Comparison of ENCODE assay signal across 10 mouse cellular contexts in genomic region chr16:42255693-42256092, GRCm38 (mm10).
DNase-seq lines count a peak whose midpoint lies in the region; ATAC-seq lines count a peak whose summit lies in the region.
"Had no signal": no experiment of that assay in that cellular context is flagged by ENCODE, and none has a peak within 500 bp of the region (broad histone marks: within the 10 kb centered on the region; RNA-seq: fewer than 3 reads in every experiment).

No protein-coding gene starts in this region.

- H3K4me3 ChIP-seq in midbrain, embryonic 11.5 days (ENCODE audit: low read depth, low read length) = no peak overlapping the region
- H3K4me3 ChIP-seq in midbrain, embryonic 10.5 days = no peak overlapping the region
- H3K4me3 ChIP-seq: heart, embryonic 15.5 days; megakaryocyte, embryonic 14.5 days had no signal

- peak; percentile 47 for DNase-seq in midbrain, embryonic 11.5 days (ENCODE audit: low spot score, missing footprints)
- no peak for DNase-seq in midbrain, embryonic 10.5 days (ENCODE audit: low spot score)
- peak; percentile 34 to 67 for DNase-seq in left cerebral cortex, adult 8-10 months (ENCODE audit: low spot score in 2 of 2)
- DNase-seq in right cerebral cortex, postnatal 25 days = peak; percentile 69
- no peak for DNase-seq in spleen, postnatal 14 days (ENCODE audit: low spot score in 2 of 2)
- DNase-seq in heart, adult 9 months (ENCODE audit: low spot score in 2 of 2) = no peak
- no peak for DNase-seq in adrenal gland, postnatal 4 days (ENCODE audit: low spot score in 2 of 2)

- H3K27me3 ChIP-seq in midbrain, embryonic 11.5 days (ENCODE audit: control insufficient read depth, insufficient read depth, low read length) = no peaks in the 10 kb centered on the region
- H3K27me3 ChIP-seq in midbrain, embryonic 10.5 days (ENCODE audit: low read depth, poor library complexity, severe bottlenecking) = no peaks in the 10 kb centered on the region
- H3K27me3 ChIP-seq: heart, embryonic 15.5 days; megakaryocyte, embryonic 14.5 days had no signal

- no peak overlapping the region for H3K27ac ChIP-seq in midbrain, embryonic 11.5 days (ENCODE audit: low read depth, low read length)
- H3K27ac ChIP-seq in midbrain, embryonic 10.5 days (replicated peaks) = no peak overlapping the region
- H3K27ac ChIP-seq: heart, embryonic 15.5 days had no signal

- no peak overlapping the region for H3K4me2 ChIP-seq in midbrain, embryonic 11.5 days
- H3K4me2 ChIP-seq: heart, embryonic 15.5 days had no signal

- H3K9ac ChIP-seq in midbrain, embryonic 11.5 days (ENCODE audit: low read length) = no peak overlapping the region
- H3K9ac ChIP-seq: heart, embryonic 15.5 days had no signal

- H3K9me3 ChIP-seq in midbrain, embryonic 11.5 days (ENCODE audit: control insufficient read depth, low read length) = no peaks in the 10 kb centered on the region
- no peaks in the 10 kb centered on the region for H3K9me3 ChIP-seq in midbrain, embryonic 10.5 days (replicated peaks)
- H3K9me3 ChIP-seq: heart, embryonic 15.5 days had no signal

- WGBS in midbrain, embryonic 11.5 days = 92% methylated on average over 11 of the region's 11 CpGs
- WGBS in midbrain, embryonic 10.5 days = 93% methylated on average over 11 of the region's 11 CpGs

- no peaks in the 10 kb centered on the region for H3K4me1 ChIP-seq in midbrain, embryonic 11.5 days (ENCODE audit: control insufficient read depth, insufficient read depth, low read length)
- no peaks in the 10 kb centered on the region for H3K4me1 ChIP-seq in midbrain, embryonic 10.5 days
- H3K4me1 ChIP-seq: heart, embryonic 15.5 days; megakaryocyte, embryonic 14.5 days had no signal

- H3K36me3 ChIP-seq in midbrain, embryonic 11.5 days (ENCODE audit: control insufficient read depth, insufficient read depth, low read length) = no peaks in the 10 kb centered on the region
- no peaks in the 10 kb centered on the region for H3K36me3 ChIP-seq in midbrain, embryonic 10.5 days
- H3K36me3 ChIP-seq: heart, embryonic 15.5 days had no signal

- no peak for ATAC-seq in midbrain, embryonic 11.5 days (ENCODE audit: low FRiP score)
- ATAC-seq in frontal cortex, adult (ENCODE audit: low TSS enrichment) = peak; percentile 93

Comparison
In these comparisons a context has a peak if more than half of its experiments do, and no peak if none do; other contexts are left out.
1. DNase-seq: peak in midbrain, embryonic 11.5 days (single experiment), left cerebral cortex, adult 8-10 months (2 of 2) and right cerebral cortex, postnatal 25 days (single experiment); none in midbrain, embryonic 10.5 days (single experiment), spleen, postnatal 14 days (0 of 2), heart, adult 9 months (0 of 2) and adrenal gland, postnatal 4 days (0 of 2).